Mouse (Mus musculus) hindbrain, postnatal 0 days (tissue): ENCODE measurements around the gene Prrt4. TPM values are rescaled to one million over a fixed set of nuclear protein-coding genes. Genes with fewer than 3 reads are reported as not detected.

ENCODE experiments used
- ATAC-seq: fragments of 200-750 bp; cut with Nextera tagmentation; 2 replicates; pipeline ENCODE4 v1.8.0; 2017; ENCODE audit warnings: mild to moderate bottlenecking, moderate TSS enrichment, moderate library complexity
- DNase-seq: peaks from one replicate; pipeline ENCODE4 v3.0.0-alpha.2; 2015; ENCODE audit warnings: low spot score
- H3K27ac ChIP-seq: fragments of 300-500 bp; sonication (generic); 2 replicates; pipeline ENCODE4 v1.5.1; 2014; ENCODE audit warnings: mild to moderate bottlenecking
- H3K27me3 ChIP-seq: fragments of 300-500 bp; sonication (generic); 2 replicates; pipeline ENCODE4 v1.6.1; 2014; ENCODE audit warnings: low read length, mixed read lengths; ENCODE audit not compliant: insufficient read depth
- H3K36me3 ChIP-seq: fragments of 300-500 bp; sonication (generic); 2 replicates; pipeline ENCODE4 v1.6.1; 2014; ENCODE audit warnings: low read length, mixed read lengths; ENCODE audit not compliant: insufficient read depth
- H3K4me1 ChIP-seq: fragments of 300-500 bp; sonication (generic); 2 replicates; pipeline ENCODE4 v1.6.1; 2014; ENCODE audit warnings: antibody characterized with exemption, low read length, mixed read lengths; ENCODE audit not compliant: insufficient read depth
- H3K4me2 ChIP-seq: fragments of 300-500 bp; sonication (generic); 2 replicates; pipeline ENCODE4 v1.6.1; 2014; ENCODE audit warnings: low read depth, mild to moderate bottlenecking, low read length, moderate library complexity, mixed read lengths
- H3K4me3 ChIP-seq: fragments of 300-500 bp; sonication (generic); 2 replicates; pipeline ENCODE4 v1.5.1; 2014; ENCODE audit warnings: low read length
- H3K9ac ChIP-seq: fragments of 300-500 bp; sonication (generic); replicated peaks from 2 replicates; pipeline ENCODE4 v1.6.1; 2014; ENCODE audit warnings: mild to moderate bottlenecking, low read length, moderate library complexity, mixed read lengths
- H3K9me3 ChIP-seq: fragments of 300-500 bp; sonication (generic); 2 replicates; pipeline ENCODE4 v1.6.1; 2016; ENCODE audit warnings: low read length, mixed read lengths
- CTCF ChIP-seq: IDR thresholded peaks from 2 replicates; pipeline ENCODE4 v1.5.1; 2016; ENCODE audit warnings: antibody characterized with exemption, control low read depth, low read depth
- WGBS: fragments of 180-500 bp; shearing (Covaris S2); extraction: QIAGEN DNeasy Blood & Tissue Kit; methylation state at CpG from one replicate; pipeline ENCODE4 v1.1.7; 2014; 5-methylcytosine and 5-hydroxymethylcytosine counted together
- polyA plus RNA-seq: library from polyadenylated mRNA; unstranded; fragments of >200 nt; fragmentation: Nextera tagmentation; extraction: Ambion mirVana; gene quantifications from 2 replicates; pipeline ENCODE4 v1.2.1, GENCODE M21; 2015
- total RNA-seq: library from RNA; depleted of rRNA; stranded (reverse); fragments of >200 nt; gene quantifications from 2 replicates; pipeline ENCODE4 v1.2.3, GENCODE M21; 2014

Prrt4 gene
- total and polyA plus RNA-seq, 2 experiments from 2014 or later, result 14.8 to 44.9 TPM

DNA sequence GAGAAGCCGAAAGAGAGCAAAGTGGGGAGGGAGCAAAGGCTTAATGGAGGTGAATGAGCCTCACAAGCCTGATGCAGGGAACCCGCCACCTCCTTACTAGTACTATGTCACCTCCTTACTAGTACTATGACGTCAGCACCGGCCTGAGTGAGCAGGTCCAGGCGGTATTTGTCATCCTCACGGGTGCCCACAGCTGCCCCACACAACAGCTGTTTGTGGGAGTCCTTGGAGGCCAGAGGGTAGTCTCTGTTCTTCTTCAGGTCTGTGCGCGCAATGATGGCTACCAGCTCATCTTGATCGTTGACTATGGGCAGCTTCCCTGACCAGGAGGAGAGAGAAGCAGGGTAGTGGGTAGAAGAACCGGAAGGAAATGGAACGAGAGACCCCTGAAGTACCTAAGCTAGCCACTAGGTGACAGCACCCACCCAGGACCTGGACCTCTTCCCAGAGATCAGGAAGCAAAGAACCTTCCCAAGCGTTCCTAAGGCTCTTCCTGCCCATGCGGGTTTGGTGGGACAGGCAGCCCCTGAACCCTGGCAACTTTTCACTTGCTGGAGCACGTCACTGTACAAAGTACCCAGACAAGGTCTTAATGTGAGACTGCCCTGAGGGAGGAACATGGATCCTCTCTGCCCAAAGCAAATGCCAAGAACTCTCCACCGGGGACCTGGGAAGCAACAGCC, 25.7 kb upstream of the Prrt4 start:
- 57% methylated on average over 15 of the region's 15 CpGs for WGBS

GRCm38 (mm10) chr6:29203861-29204585, 24.6 kb upstream of the Prrt4 start:
- Histone ChIP-seq H3K36me3 (peaks cover 34% of the 10 kb centered on the region), H3K4me3 (no peak overlapping the region), H3K9me3 (no peaks in the 10 kb centered on the region), H3K4me2 (no peak overlapping the region), H3K27me3 (no peaks in the 10 kb centered on the region), H3K9ac (no peak overlapping the region), H3K27ac (no peak overlapping the region), H3K4me1 (no peaks in the 10 kb centered on the region)
- no peak for DNase-seq
- WGBS, result 84% methylated on average over 6 of the region's 6 CpGs
- no peak for ATAC-seq
- TF ChIP-seq CTCF, result no peak

More for the DNA sequence above, 25.7 kb upstream of the Prrt4 start:
- H3K9ac ChIP-seq, result no peak overlapping the region; the same call in 1 of the 2 replicates
- peak; percentile 98 for TF ChIP-seq CTCF
- no peak overlapping the region for H3K4me2 ChIP-seq
- no peaks in the 10 kb centered on the region for H3K4me1 ChIP-seq
- no peaks in the 10 kb centered on the region for H3K9me3 ChIP-seq
- peak; percentile 79 for DNase-seq
- H3K4me3 ChIP-seq, result no peak overlapping the region
- peaks cover 34% of the 10 kb centered on the region for H3K36me3 ChIP-seq
- H3K27me3 ChIP-seq, result no peaks in the 10 kb centered on the region
- peak; percentile 58 for ATAC-seq
- H3K27ac ChIP-seq, result no peak overlapping the region

DNA sequence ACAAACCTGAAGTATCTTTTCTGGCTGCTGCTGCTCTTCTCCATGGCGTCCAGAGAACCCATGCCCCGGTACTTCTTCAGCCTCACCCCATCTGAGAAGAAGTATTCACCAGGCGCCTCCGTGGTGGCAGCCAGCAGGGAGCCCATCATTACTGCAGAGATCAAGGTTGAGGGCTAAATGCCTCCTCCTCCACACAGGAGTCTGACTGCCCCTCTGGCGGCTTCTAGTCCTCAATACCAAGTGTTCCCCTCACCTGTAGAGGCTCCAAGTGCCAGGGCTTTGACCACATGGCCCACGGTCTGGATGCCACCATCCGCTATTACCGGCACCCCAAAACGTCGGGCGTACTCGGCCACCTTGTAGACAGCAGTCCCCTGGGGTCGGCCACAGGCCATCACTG, 23.7 kb upstream of the Prrt4 start:
- Histone ChIP-seq H3K27me3 (no peaks in the 10 kb centered on the region), H3K9ac (no peak overlapping the region), H3K9me3 (no peaks in the 10 kb centered on the region), H3K4me1 (0 out of 2 replicates have a peak, but pooled peaks cover 3% of the 10 kb centered on the region), H3K27ac (no peak overlapping the region), H3K4me2 (no peak overlapping the region), H3K36me3 (peaks cover 34% of the 10 kb centered on the region), H3K4me3 (no peak overlapping the region)
- no peak for TF ChIP-seq CTCF
- no peak for DNase-seq
- ATAC-seq, result no peak
- 91% methylated on average over 13 of the region's 13 CpGs for WGBS

DNA sequence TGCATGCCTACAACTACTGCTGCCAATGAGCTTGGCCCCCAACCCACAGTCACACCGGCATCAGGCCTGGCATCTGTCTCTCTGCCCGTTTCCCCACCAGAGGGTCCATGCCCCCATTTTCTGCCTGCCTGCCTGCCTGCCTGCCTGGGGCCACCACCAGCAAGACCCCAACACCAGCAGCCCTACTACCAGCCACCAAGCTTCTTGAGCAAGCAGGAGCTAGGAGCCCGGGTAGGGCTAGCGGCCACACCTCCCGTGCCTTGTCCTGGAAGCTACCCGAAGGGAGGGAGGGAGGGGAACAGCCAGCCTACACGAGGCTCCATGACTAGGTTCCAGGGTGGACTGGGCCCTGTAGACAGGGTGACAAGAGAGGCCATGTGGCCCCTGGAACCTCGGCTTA, 22.6 kb upstream of the Prrt4 start:
- ATAC-seq, result no peak
- 81% methylated on average over 8 of the region's 8 CpGs for WGBS
- no peak overlapping the region for H3K27ac ChIP-seq
- no peak overlapping the region for H3K4me3 ChIP-seq
- TF ChIP-seq CTCF, result no peak
- H3K9me3 ChIP-seq, result no peaks in the 10 kb centered on the region
- H3K27me3 ChIP-seq, result no peaks in the 10 kb centered on the region
- no peak for DNase-seq
- 0 out of 2 replicates have a peak, but pooled peaks cover 5% of the 10 kb centered on the region for H3K4me1 ChIP-seq
- H3K4me2 ChIP-seq, result no peak overlapping the region
- peaks cover 34% of the 10 kb centered on the region for H3K36me3 ChIP-seq
- no peak overlapping the region for H3K9ac ChIP-seq

- no peak for DNase-seq
- no peak for ATAC-seq
- no peak overlapping the region for H3K9ac ChIP-seq
- no peak overlapping the region for H3K4me2 ChIP-seq
- 92% methylated on average over 5 of the region's 5 CpGs for WGBS
- 0 out of 2 replicates have a peak, but pooled peaks cover 5% of the 10 kb centered on the region for H3K4me1 ChIP-seq
- no peaks in the 10 kb centered on the region for H3K27me3 ChIP-seq
- peaks cover 31% of the 10 kb centered on the region for H3K36me3 ChIP-seq
- no peak overlapping the region for H3K4me3 ChIP-seq
- H3K9me3 ChIP-seq, result no peaks in the 10 kb centered on the region
- TF ChIP-seq CTCF, result no peak
- H3K27ac ChIP-seq, result no peak overlapping the region
These were observed 22.0 kb upstream of the Prrt4 start for GRCm38 (mm10) chr6:29201341-29201740.

- Histone ChIP-seq H3K27me3 (no peaks in the 10 kb centered on the region), H3K4me3 (no peak overlapping the region), H3K9me3 (no peaks in the 10 kb centered on the region), H3K27ac (no peak overlapping the region), H3K36me3 (peaks cover 26% of the 10 kb centered on the region), H3K9ac (no peak overlapping the region), H3K4me2 (no peak overlapping the region), H3K4me1 (0 out of 2 replicates have a peak, but pooled peaks cover 5% of the 10 kb centered on the region)
- 47% methylated on average over 3 of the region's 3 CpGs for WGBS
- TF ChIP-seq CTCF, result no peak
- DNase-seq (no peak), ATAC-seq (no peak)
These were observed 21.1 kb upstream of the Prrt4 start for GRCm38 (mm10) chr6:29200496-29200895.
